20 mouse cellular contexts compared by ENCODE assay signal in the genomic region with DNA sequence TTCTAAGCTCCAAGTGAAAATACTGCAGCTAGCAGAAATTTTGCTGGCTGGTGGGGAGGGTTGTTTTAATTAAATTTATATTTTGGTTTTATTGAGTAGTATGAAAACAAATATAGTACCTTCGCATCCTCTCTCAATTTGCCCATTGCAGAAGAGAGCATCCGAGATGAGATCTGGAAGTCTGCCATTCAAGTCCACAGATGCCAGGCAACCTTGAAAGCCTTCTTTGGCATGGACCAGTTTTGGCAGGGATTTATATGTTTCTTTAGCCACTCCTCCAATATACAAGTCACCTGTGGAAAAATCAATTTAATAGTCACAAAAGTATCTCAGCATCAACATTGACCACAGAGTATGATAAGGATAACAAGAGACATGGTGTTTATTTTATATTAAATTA.
DNase-seq lines count a peak whose midpoint lies in the region; ATAC-seq and TF ChIP-seq lines count a peak whose summit lies in the region.
"Had no signal": no experiment of that assay in that cellular context is flagged by ENCODE, and none has a peak within 500 bp of the region (broad histone marks: within the 10 kb centered on the region; RNA-seq: fewer than 3 reads in every experiment).

No protein-coding gene starts in this region.

- no peaks in the 10 kb centered on the region for H3K36me3 ChIP-seq in kidney, embryonic 14.5 days (ENCODE audit: control insufficient read depth, insufficient read depth, low read length)
- H3K36me3 ChIP-seq: embryonic facial prominence, embryonic 10.5 days; G1E; heart, embryonic 12.5 days; hindbrain, embryonic 10.5 days had no signal

- no peak for TF ChIP-seq CTCF in cerebellum, adult 2 months (IDR thresholded peaks at IDR 0.05; ENCODE audit: borderline replicate concordance, insufficient read depth, low read depth, low read length)

- ATAC-seq in cerebellum, adult (ENCODE audit: insufficient number of reproducible peaks, low FRiP score, low TSS enrichment) = peak; percentile 76; the same call in 1 of the 2 replicates
- no peak for ATAC-seq in kidney, embryonic 14.5 days (ENCODE audit: low FRiP score, low TSS enrichment)
- ATAC-seq: CD4-positive, CD25-positive, alpha-beta regulatory T cell, adult 4 months; forebrain, embryonic 13.5 days; inflammation-experienced regulatory T-cells, adult 6 months; intestine, postnatal 0 days had no signal

- DNase-seq in cerebellum, postnatal 4 days (ENCODE audit: low spot score in 2 of 2) = no peak
- DNase-seq in cerebellum, adult 2 months = peak; percentile 70 to 88
- peak; percentile 84 to 88 for DNase-seq in cerebellum, postnatal 10 days
- no peak for DNase-seq in adrenal gland, adult 8-10 months
- no peak for DNase-seq in thymus, postnatal 14 days
- DNase-seq: adrenal gland, postnatal 10 days; B cell, adult 2 months; gastrocnemius, adult 2 months; gastrocnemius, postnatal 25 days had no signal

- H3K27me3 ChIP-seq in cerebellum, adult 2 months (ENCODE audit: control insufficient read depth, insufficient read depth, low read length) = no peaks in the 10 kb centered on the region
- no peaks in the 10 kb centered on the region for H3K27me3 ChIP-seq in kidney, embryonic 14.5 days (ENCODE audit: control insufficient read depth, insufficient read depth, low read length)
- H3K27me3 ChIP-seq: forebrain, embryonic 13.5 days; heart, embryonic 12.5 days; hindbrain, embryonic 15.5 days had no signal

- WGBS in cerebellum, adult 2 months = 12% methylated on average over 2 of the region's 2 CpGs
- 81% methylated on average over 2 of the region's 2 CpGs for WGBS in kidney, embryonic 14.5 days

- H3K4me1 ChIP-seq in cerebellum, adult 2 months (ENCODE audit: control insufficient read depth, insufficient read depth, low read length) = no peaks in the 10 kb centered on the region
- no peaks in the 10 kb centered on the region for H3K4me1 ChIP-seq in kidney, embryonic 14.5 days (ENCODE audit: control insufficient read depth, insufficient read depth, low read length)
- H3K4me1 ChIP-seq: embryonic facial prominence, embryonic 10.5 days; forebrain, embryonic 13.5 days; heart, embryonic 12.5 days; hindbrain, embryonic 10.5 days; hindbrain, embryonic 15.5 days had no signal

- no peak overlapping the region for H3K27ac ChIP-seq in cerebellum, adult 2 months (ENCODE audit: insufficient read depth, low read length)
- H3K27ac ChIP-seq in kidney, embryonic 14.5 days (ENCODE audit: low read depth, low read length) = no peak overlapping the region
- H3K27ac ChIP-seq: embryonic facial prominence, embryonic 10.5 days; forebrain, embryonic 13.5 days; gastrocnemius, adult 2 months; hindbrain, embryonic 10.5 days; hindbrain, embryonic 15.5 days had no signal

- no peak overlapping the region for H3K4me3 ChIP-seq in cerebellum, adult 2 months (replicated peaks; ENCODE audit: insufficient read depth, low read depth, low read length)
- H3K4me3 ChIP-seq in kidney, embryonic 14.5 days (ENCODE audit: low read length) = no peak overlapping the region
- H3K4me3 ChIP-seq: embryonic facial prominence, embryonic 10.5 days; forebrain, embryonic 13.5 days; gastrocnemius, adult 2 months; heart, embryonic 12.5 days; hindbrain, embryonic 10.5 days; hindbrain, embryonic 15.5 days had no signal

- H3K4me2 ChIP-seq in kidney, embryonic 14.5 days (replicated peaks; ENCODE audit: low read depth, low read length) = no peak overlapping the region
- H3K4me2 ChIP-seq: forebrain, embryonic 13.5 days; heart, embryonic 12.5 days; hindbrain, embryonic 15.5 days had no signal

- H3K9me3 ChIP-seq in kidney, embryonic 14.5 days (ENCODE audit: control insufficient read depth, low read length) = no peaks in the 10 kb centered on the region
- H3K9me3 ChIP-seq: embryonic facial prominence, embryonic 10.5 days; forebrain, embryonic 13.5 days; heart, embryonic 12.5 days; hindbrain, embryonic 10.5 days; hindbrain, embryonic 15.5 days had no signal

- no peak overlapping the region for H3K9ac ChIP-seq in kidney, embryonic 14.5 days (ENCODE audit: low read depth, low read length)
- H3K9ac ChIP-seq: forebrain, embryonic 13.5 days; heart, embryonic 12.5 days; hindbrain, embryonic 15.5 days had no signal

- TF ChIP-seq POLR2A in cerebellum, adult 2 months (IDR thresholded peaks at IDR 0.05; ENCODE audit: borderline replicate concordance, insufficient read depth, low read length) = no peak

Comparison
In these comparisons a context has a peak if more than half of its experiments do, and no peak if none do; other contexts are left out.
1. DNase-seq: peak in cerebellum, adult 2 months (2 of 2) and cerebellum, postnatal 10 days (2 of 2); none in cerebellum, postnatal 4 days (0 of 2), adrenal gland, adult 8-10 months (single experiment) and thymus, postnatal 14 days (single experiment).